Mouse (Mus musculus) forebrain, embryonic 13.5 days (tissue): ENCODE measurements at regions not wholly inside any gene's neighbourhood (a gene's known extent, or its start where the extent isn't known, plus 50 kb on each side); places are given as distances from the start of the nearest gene placed in this dataset.
"Not testable (repeated sequence)": the region's sequence is repeated elsewhere in the genome, so short reads cannot be mapped to it uniquely, and the experiment has no call there.

Experiments used
- ATAC-seq: fragments of 200-750 bp; cut with Nextera tagmentation; 2 replicates; pipeline ENCODE4 v1.8.0; 2017
- H3K27ac ChIP-seq: fragments of 300-500 bp; sonication (generic); 2 replicates; pipeline ENCODE4 v1.5.1; 2015; ENCODE audit warnings: inconsistent platforms, mild to moderate bottlenecking, moderate library complexity
- H3K27me3 ChIP-seq: fragments of 300-500 bp; sonication (generic); 2 replicates; pipeline ENCODE4 v1.6.1; 2015; ENCODE audit warnings: mild to moderate bottlenecking, inconsistent platforms
- H3K36me3 ChIP-seq: fragments of 300-500 bp; sonication (generic); 2 replicates; pipeline ENCODE4 v1.6.1; 2015; ENCODE audit warnings: mild to moderate bottlenecking, inconsistent platforms; ENCODE audit not compliant: poor library complexity, severe bottlenecking
- H3K4me1 ChIP-seq: fragments of 300-500 bp; sonication (generic); 2 replicates; pipeline ENCODE4 v1.6.1; 2015; ENCODE audit warnings: inconsistent platforms
- H3K4me2 ChIP-seq: fragments of 300-500 bp; sonication (generic); 2 replicates; pipeline ENCODE4 v1.6.1; 2015; ENCODE audit warnings: inconsistent platforms, mild to moderate bottlenecking, moderate library complexity
- H3K4me3 ChIP-seq: fragments of 300-500 bp; sonication (generic); 2 replicates; pipeline ENCODE4 v1.5.1; 2015; ENCODE audit warnings: mild to moderate bottlenecking, inconsistent platforms
- H3K9ac ChIP-seq: fragments of 300-500 bp; sonication (generic); 2 replicates; pipeline ENCODE4 v1.6.1; 2015; ENCODE audit warnings: mild to moderate bottlenecking, inconsistent platforms
- H3K9me3 ChIP-seq: fragments of 300-500 bp; sonication (generic); replicated peaks from 2 replicates; pipeline ENCODE4 v1.6.1; 2016; ENCODE audit warnings: inconsistent platforms
- WGBS: fragments of 180-500 bp; shearing (Covaris S2); methylation state at CpG from one replicate; pipeline ENCODE4 v1.1.7; 2015; 5-methylcytosine and 5-hydroxymethylcytosine counted together

DNA sequence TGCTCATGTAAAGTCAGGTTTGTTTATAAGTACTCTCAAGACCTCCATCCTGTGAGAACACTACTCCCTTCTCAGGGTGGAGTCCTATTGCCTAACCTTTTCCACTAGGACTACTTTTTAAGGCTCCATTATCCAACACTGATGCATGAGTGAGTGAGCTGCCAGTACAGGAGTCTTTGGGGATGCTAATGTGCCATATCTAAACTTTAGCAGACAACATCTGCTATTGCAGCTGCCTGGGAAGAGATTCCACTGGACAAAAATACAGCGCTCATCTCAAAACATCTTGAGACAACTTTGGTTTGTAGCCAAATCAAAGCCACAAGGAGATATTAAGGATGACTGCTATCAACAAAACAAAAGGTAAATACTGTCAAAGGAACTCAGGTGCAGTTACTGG lies 52.3 kb upstream of the Gm10985 start:
- H3K27ac ChIP-seq = no peak overlapping the region
- no peaks in the 10 kb centered on the region for H3K9me3 ChIP-seq

DNA sequence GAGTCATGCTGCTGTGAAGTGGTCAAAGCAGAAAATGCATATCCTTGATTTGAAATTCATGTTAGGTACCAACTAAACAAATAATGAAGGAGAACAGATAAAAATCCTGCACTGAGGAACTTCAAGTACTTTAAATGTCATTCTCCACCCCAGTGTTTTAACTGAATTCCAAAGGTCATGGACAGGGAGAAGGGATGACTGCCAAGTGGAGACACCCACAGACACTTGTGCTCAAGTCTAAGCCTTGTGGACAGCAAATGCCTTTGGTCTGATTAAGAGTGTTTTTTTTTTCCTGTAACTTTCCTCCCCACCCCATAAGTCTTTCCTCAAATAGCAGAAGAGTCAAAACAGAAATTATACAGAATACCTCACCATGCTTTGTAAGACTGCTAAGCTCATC lies 55.2 kb upstream of the Gm10985 start:
- no peak for ATAC-seq
- Histone ChIP-seq H3K27me3 (no peaks in the 10 kb centered on the region), H3K9ac (no peak overlapping the region), H3K4me3 (no peak overlapping the region), H3K9me3 (no peaks in the 10 kb centered on the region), H3K36me3 (no peaks in the 10 kb centered on the region), H3K4me1 (no peaks in the 10 kb centered on the region), H3K27ac (no peak overlapping the region), H3K4me2 (no peak overlapping the region)

More for the DNA sequence above, 52.3 kb upstream of the Gm10985 start:
- H3K27me3 ChIP-seq = no peaks in the 10 kb centered on the region
- ATAC-seq = no peak
- H3K9ac ChIP-seq = no peak overlapping the region
- WGBS = 96% methylated on average over 1 of the region's 1 CpGs
- H3K36me3 ChIP-seq = no peaks in the 10 kb centered on the region
- no peaks in the 10 kb centered on the region for H3K4me1 ChIP-seq
- no peak overlapping the region for H3K4me3 ChIP-seq
- H3K4me2 ChIP-seq = no peak overlapping the region

DNA sequence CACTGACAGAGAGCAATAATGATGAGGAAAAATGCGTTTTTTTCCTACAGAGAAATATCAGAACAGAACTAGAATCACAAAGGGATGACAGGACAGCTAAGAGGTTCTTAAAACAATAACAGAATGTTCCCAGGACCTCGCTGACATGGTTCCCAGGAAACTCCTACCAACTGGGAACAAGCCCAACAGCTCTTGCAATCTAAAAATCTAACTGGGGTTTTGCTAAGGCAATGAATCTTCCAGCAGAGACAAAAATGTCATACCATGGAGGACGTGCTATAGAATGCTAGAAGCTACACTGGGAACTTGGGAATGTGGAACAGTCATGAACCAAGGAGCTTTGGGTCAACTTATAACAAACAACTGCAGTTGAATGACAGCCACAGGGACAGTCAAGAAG lies 59.7 kb upstream of the Gm10985 start:
- H3K27me3 ChIP-seq = no peaks in the 10 kb centered on the region
- H3K4me2 ChIP-seq = no peak overlapping the region
- H3K4me3 ChIP-seq = no peak overlapping the region
- ATAC-seq = no peak
- 72% methylated on average over 3 of the region's 3 CpGs for WGBS
- no peaks in the 10 kb centered on the region for H3K36me3 ChIP-seq
- no peak overlapping the region for H3K27ac ChIP-seq
- H3K9ac ChIP-seq = no peak overlapping the region
- no peaks in the 10 kb centered on the region for H3K9me3 ChIP-seq
- H3K4me1 ChIP-seq = no peaks in the 10 kb centered on the region

DNA sequence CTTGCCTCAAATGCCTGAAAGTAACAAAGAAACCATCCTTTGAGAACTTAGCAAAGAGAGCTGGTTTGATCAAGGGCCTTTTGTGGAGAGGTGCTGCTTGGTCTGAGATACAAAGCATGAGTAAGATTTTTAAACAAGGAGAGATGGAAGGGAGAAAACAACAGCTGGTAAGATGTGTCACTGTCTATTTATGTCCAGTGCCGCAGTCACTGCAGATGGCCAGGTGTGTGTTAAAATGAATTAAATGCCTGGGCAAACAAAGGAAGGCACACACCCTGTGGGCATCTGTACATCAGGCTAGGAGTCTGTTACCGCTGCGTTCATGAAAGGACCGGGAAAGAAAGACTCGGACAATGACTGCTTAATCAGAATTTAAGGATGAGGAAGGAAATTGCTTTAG lies 68.2 kb upstream of the Gm10985 start:
- H3K36me3 ChIP-seq = no peaks in the 10 kb centered on the region
- ATAC-seq = no peak
- whole genome bisulfite sequencing = 24% methylated on average over 5 of the region's 5 CpGs

DNA sequence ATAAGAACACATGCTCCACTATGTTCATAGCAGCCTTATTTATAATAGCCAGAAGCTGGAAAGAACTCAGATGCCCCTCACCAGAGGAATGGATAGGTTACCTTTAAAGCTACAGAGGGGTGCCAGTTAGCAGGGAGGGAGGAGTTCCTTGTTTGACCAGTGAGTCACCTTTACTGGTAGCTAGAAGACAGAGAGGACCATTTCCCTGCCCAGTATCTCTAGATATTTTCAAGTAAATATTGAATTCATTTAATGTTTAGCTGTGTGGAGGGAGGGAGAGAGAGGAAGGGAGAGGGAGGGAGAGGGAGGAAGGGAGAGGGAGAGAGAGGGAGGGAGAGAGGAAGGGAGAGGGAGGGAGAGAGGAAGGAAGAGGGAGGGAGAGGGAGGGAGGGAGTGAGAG lies 77.3 kb upstream of the Gm10985 start:
- Histone ChIP-seq H3K27ac (no peak overlapping the region), H3K4me2 (no peak overlapping the region), H3K27me3 (no peaks in the 10 kb centered on the region), H3K9ac (no peak overlapping the region), H3K36me3 (no peaks in the 10 kb centered on the region), H3K4me1 (no peaks in the 10 kb centered on the region), H3K9me3 (no peaks in the 10 kb centered on the region), H3K4me3 (no peak overlapping the region)
- ATAC-seq = no peak

More for the DNA sequence above, 68.2 kb upstream of the Gm10985 start:
- H3K4me3 ChIP-seq = no peak overlapping the region
- H3K9me3 ChIP-seq = no peaks in the 10 kb centered on the region
- no peaks in the 10 kb centered on the region for H3K27me3 ChIP-seq
- H3K27ac ChIP-seq = no peak overlapping the region
- no peak overlapping the region for H3K4me2 ChIP-seq
- H3K4me1 ChIP-seq = peaks cover 13% of the 10 kb centered on the region
- H3K9ac ChIP-seq = no peak overlapping the region

DNA sequence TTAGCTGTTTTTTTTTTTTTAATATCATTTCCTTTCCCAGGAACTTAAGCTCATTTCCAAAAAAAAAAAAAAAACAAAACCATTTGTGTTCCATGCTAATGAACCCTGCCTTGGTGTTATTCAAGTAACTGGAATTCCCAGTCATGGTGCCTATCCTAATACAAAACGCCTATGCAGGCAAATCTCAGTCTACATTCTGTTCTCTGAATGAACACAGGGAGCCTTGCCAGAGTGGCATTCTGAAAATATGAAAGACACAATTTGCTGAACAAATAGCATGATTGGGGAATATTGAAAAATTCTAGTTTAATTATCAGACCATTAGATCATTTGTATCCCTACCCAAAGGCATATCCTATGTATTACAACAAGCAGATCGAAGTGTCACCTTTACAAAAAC lies 80.9 kb upstream of the Gm10985 start:
- Histone ChIP-seq H3K9ac (no peak overlapping the region), H3K9me3 (no peaks in the 10 kb centered on the region), H3K4me1 (no peaks in the 10 kb centered on the region), H3K27ac (no peak overlapping the region), H3K36me3 (no peaks in the 10 kb centered on the region), H3K4me2 (no peak overlapping the region), H3K27me3 (no peaks in the 10 kb centered on the region), H3K4me3 (no peak overlapping the region)
- 80% methylated on average over 2 of the region's 2 CpGs for WGBS
- ATAC-seq = no peak

DNA sequence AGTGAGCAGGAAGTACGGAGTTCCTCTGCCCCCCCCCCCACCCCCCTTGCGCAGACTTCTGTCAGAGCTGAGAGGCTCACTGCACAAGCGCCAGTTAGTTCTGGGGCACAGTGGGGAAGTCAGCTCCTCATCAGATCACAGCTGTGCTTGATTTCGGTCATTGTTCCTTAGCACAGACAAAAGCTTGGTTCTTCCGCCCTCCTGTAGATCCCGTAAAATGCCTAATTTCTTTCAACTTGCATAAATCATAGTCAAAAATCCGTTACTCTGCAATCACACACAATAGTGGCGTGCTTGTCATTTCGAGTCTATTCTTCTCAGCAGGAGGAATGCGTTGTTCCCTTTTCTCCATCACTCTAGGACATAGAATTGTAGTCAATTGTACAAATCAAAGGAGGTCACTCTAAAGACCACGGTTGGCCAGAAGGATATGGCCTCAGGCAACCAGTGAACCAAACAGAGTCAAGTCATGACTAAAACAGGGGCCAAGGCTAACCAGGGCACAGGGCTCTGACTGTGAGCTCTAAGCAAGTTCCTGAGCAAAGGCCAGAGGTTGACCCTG lies 83.3 kb upstream of the Gm10985 start:
- Histone ChIP-seq H3K4me2 (peak overlapping the region; percentile 25; the same call in 1 of the 2 replicates), H3K36me3 (no peaks in the 10 kb centered on the region), H3K27ac (no peak overlapping the region; the same call in 1 of the 2 replicates), H3K9ac (no peak overlapping the region), H3K9me3 (no peaks in the 10 kb centered on the region), H3K27me3 (no peaks in the 10 kb centered on the region), H3K4me1 (0 out of 2 replicates have a peak, but pooled peaks cover 3% of the 10 kb centered on the region), H3K4me3 (no peak overlapping the region)
- ATAC-seq = peak; percentile 79
- WGBS = 28% methylated on average over 11 of the region's 11 CpGs

DNA sequence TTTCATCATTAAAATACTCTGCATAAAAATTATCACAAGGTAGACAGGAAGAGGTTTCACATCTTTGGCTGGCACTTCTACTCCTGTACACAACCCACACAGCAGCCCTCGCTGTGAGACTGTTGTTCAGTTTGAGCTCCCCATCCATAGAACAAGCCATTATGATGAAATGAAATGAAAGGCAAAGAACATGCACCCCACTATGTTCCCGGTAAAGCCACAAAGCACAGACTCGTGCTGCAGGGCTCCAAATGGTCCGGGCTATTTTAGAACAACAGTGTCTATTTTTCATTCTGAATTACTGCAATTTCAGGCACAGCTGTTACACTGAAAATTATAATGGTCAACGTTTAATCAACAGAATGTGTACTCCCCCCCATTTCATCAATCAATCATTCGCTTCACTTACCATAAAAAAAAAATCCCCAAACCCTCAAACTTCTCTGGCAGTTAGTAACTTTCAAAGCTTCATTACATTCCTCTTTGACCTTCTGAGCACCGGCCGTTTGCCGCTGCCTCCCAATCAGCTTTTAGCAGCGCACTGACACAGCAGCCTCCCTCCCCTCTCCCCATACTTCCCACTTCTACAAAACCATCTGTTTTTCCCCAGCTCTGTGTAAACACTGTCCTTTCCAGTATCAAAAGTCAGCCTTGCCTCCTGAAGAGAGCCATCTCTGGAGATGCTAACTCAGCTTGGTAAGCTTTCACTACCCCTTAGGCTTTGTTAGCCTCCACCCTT lies 88.6 kb upstream of the Gm10985 start:
- Histone ChIP-seq H3K36me3 (no peaks in the 10 kb centered on the region), H3K27ac (no peak overlapping the region), H3K4me2 (no peak overlapping the region; the same call in 1 of the 2 replicates), H3K9me3 (no peaks in the 10 kb centered on the region), H3K4me1 (0 out of 2 replicates have a peak, but pooled peaks cover 12% of the 10 kb centered on the region), H3K9ac (no peak overlapping the region), H3K27me3 (no peaks in the 10 kb centered on the region), H3K4me3 (no peak overlapping the region)
- WGBS = 34% methylated on average over 10 of the region's 10 CpGs
- peak; percentile 80 for ATAC-seq

DNA sequence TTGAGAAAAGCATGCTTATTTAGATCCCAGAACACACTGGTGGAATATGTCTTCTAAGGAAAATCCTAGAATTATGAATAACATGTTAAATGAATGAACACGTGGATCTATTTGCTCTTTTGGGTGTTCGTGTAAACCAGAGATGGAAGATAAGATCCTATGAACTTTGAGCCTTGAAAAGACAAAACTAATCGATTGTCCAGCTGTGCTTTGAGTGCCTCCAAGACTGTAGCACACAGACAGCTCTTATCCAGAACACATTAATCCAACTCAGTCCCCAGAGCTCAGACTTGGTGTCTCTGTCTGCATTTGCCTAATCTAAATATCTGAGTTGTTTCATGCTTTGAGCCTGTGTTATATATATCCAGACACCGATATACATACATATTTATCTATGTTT lies 80.0 kb upstream of the Frem2 start:
- Histone ChIP-seq H3K9me3 (no peaks in the 10 kb centered on the region), H3K27ac (no peak overlapping the region), H3K9ac (no peak overlapping the region), H3K4me1 (no peaks in the 10 kb centered on the region), H3K4me2 (no peak overlapping the region), H3K27me3 (no peaks in the 10 kb centered on the region), H3K36me3 (no peaks in the 10 kb centered on the region), H3K4me3 (no peak overlapping the region)
- 92% methylated on average over 4 of the region's 4 CpGs for WGBS
- ATAC-seq = no peak

DNA sequence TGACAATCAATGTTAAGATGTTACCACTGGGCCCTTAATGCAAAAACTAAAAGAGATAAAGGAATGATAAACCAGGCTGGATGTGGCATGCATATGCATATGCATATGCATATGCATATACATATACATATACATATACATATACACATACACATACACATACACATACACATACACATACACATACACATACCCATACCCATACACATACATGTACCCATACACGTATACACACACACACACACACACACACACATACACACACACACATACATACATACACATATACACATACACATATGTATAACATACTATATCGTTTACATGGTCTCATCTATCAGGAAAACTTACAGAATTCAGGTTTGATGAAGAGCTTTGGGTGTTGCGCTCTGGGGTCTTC lies 78.5 kb upstream of the Frem2 start:
- WGBS = 96% methylated on average over 3 of the region's 3 CpGs
- not testable (repeated sequence) for H3K4me3 ChIP-seq, H3K4me1 ChIP-seq, H3K9me3 ChIP-seq, H3K27ac ChIP-seq, H3K27me3 ChIP-seq, H3K36me3 ChIP-seq, H3K9ac ChIP-seq, H3K4me2 ChIP-seq
- 0 out of 2 replicates have a peak, but pooled peaks have one; percentile 39 for ATAC-seq

DNA sequence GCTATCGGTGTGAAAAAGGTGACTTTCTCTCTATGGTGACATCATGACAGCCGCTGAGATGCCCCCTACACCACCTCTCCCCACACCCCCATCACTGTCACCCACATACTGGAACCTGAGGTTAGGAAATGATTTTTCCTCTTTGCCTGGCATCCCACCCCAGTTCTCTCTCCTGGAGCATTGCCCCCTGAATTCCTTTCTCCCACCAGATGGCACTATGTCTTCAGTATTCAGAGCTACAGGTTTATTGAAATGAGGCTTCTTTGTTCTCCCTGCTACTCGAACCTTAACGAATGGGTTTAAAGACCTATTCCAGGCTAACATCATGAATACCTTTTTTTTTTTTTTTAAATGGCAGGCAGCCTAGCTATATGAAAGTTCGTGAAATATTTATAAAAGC lies 78.0 kb upstream of the Frem2 start:
- no peaks in the 10 kb centered on the region for H3K9me3 ChIP-seq
- ATAC-seq = peak; percentile 89
- WGBS = 30% methylated on average over 5 of the region's 5 CpGs

DNA sequence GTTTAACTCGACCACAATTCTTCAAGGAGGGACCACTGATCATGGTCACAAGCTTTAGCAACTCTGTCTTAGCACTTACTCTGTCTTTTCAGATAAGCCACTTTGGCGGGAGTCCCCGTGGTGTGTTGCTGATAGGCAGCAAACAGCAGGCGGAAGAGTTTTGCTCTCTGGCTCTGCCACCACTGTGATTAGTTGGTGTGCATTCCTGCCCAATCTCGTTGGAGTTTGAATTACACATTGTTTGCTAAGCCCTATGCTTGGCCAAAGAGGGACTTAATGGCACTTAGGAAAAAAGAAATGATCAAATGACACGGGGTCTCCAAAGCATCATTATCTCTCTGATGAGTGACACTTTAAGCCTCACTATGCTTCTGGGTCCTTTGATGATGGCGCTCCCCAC lies 73.3 kb upstream of the Frem2 start:
- H3K9me3 ChIP-seq = no peaks in the 10 kb centered on the region
- no peak for ATAC-seq
- 10% methylated on average over 7 of the region's 7 CpGs for WGBS

More for the DNA sequence above, 78.0 kb upstream of the Frem2 start:
- no peak overlapping the region for H3K4me2 ChIP-seq
- no peak overlapping the region for H3K4me3 ChIP-seq
- no peak overlapping the region for H3K27ac ChIP-seq
- no peaks in the 10 kb centered on the region for H3K27me3 ChIP-seq
- no peak overlapping the region for H3K9ac ChIP-seq
- H3K36me3 ChIP-seq = no peaks in the 10 kb centered on the region
- peaks cover 6% of the 10 kb centered on the region; the same call in 1 of the 2 replicates for H3K4me1 ChIP-seq

More for the DNA sequence above, 73.3 kb upstream of the Frem2 start:
- Histone ChIP-seq H3K9ac (no peak overlapping the region), H3K4me1 (peaks cover 8% of the 10 kb centered on the region; the same call in 1 of the 2 replicates), H3K27ac (no peak overlapping the region), H3K27me3 (no peaks in the 10 kb centered on the region), H3K4me3 (no peak overlapping the region), H3K36me3 (no peaks in the 10 kb centered on the region), H3K4me2 (no peak overlapping the region)
